Mouse (Mus musculus) C2C12 (cell line): ENCODE results near the gene Adam33.
"Not testable (repeated sequence)": the region's sequence is repeated elsewhere in the genome, so short reads cannot be mapped to it uniquely, and the experiment has no call there.

Source experiments
- CEBPB ChIP-seq: IDR thresholded peaks from one replicate; pipeline ENCODE4 v1.6.1; 2011; ENCODE audit warnings: low read depth, mild to moderate bottlenecking, control low read depth, moderate library complexity
- CTCF ChIP-seq: IDR thresholded peaks from one replicate; pipeline ENCODE4 v1.5.1; 2011; ENCODE audit not compliant: control insufficient read depth, insufficient read depth, insufficient read length
- MAX ChIP-seq: IDR thresholded peaks from one replicate; pipeline ENCODE4 v1.6.1; 2011; ENCODE audit warnings: mild to moderate bottlenecking, control low read depth
- MYOD1 ChIP-seq: IDR thresholded peaks from one replicate; pipeline ENCODE4 v1.6.1; 2011; ENCODE audit warnings: low read depth; ENCODE audit not compliant: control insufficient read depth, insufficient read length

DNA sequence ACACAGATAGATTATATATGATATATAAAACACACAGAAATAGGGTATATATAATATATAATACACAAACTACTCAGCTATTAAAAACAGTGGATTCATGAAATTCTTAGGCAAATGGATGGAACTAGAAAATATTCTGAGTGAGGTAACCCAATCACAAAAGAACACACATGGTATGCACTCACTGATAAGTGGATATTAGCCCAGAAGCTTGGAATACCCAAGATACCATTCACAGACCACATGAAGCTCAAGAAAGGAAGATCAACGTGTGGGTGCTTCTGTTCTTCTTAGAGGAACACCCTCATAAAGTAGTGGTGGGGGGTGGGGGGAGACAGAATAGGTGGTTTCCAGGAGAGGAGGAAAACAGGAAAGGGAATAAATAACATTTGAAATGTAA, 32.2 kb downstream of the Adam33 start:
- TF ChIP-seq MAX, CEBPB, CTCF, MYOD1: not testable (repeated sequence)
